Mouse (Mus musculus) c-Kit-negative CD71-positive TER-119-positive erythroid progenitor cells, embryonic 14.5 days (primary cell): ENCODE data around the gene Sipa1.

Source experiments
- DNase-seq: peaks from one replicate; pipeline ENCODE4 v3.0.0-alpha.2; 2013; ENCODE audit warnings: low read depth, low spot score

Gene Sipa1

GRCm38 (mm10) chr19:5607705-5608410, 55.6 kb downstream of the Sipa1 start:
- DNase-seq = no peak

GRCm38 (mm10) chr19:5606196-5606595, 57.3 kb downstream of the Sipa1 start:
- no peak for DNase-seq

- no peak for DNase-seq
Observed at GRCm38 (mm10) chr19:5605126-5605525, 58.4 kb downstream of the Sipa1 start.

- no peak for DNase-seq
Observed at GRCm38 (mm10) chr19:5603664-5604063, 59.8 kb downstream of the Sipa1 start.

GRCm38 (mm10) chr19:5601752-5602541, 61.6 kb downstream of the Sipa1 start, which contains the start of gene Rnaseh2c:
Rnaseh2c (plus strand) TSS chr19:5601873.
- peak; percentile 65 for DNase-seq
